19 mouse cellular contexts compared by ENCODE assay signal in the genomic region with DNA sequence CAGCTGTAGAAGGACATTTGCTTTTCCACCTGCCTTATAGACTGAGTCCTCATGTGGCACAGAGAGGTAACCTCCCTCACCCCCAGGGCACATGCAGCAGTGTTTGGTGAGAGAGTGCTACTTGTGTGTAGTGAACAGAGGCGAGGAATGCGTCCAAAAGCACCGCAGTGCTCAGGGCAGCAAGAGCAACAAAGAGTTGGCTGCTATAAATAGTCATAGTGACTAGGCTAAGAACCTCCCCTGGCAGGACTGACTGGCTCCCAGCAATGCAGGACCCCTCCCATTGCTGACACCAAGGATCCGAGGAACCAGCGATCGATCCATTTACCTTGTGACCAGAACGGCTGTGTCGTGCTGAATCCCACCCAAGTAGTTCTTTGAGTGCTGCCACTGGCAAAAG. TPM values are rescaled to one million over a fixed set of nuclear protein-coding genes. Genes with fewer than 3 reads are reported as not detected.
DNase-seq lines count a peak whose midpoint lies in the region; ATAC-seq and TF ChIP-seq lines count a peak whose summit lies in the region.
"Had no signal": no experiment of that assay in that cellular context is flagged by ENCODE, and none has a peak within 500 bp of the region (broad histone marks: within the 10 kb centered on the region; RNA-seq: fewer than 3 reads in every experiment).

No protein-coding gene starts in this region.

- TF ChIP-seq POLR2A in lung, adult 2 months (IDR thresholded peaks at IDR 0.05; ENCODE audit: borderline replicate concordance, extremely low read depth, low read depth, low read length) = no peak

- H3K36me3 ChIP-seq in heart, embryonic 16.5 days (ENCODE audit: control insufficient read depth, insufficient read depth) = peaks cover 22% of the 10 kb centered on the region; the same call in 1 of the 2 replicates
- H3K36me3 ChIP-seq in embryonic facial prominence, embryonic 10.5 days (replicated peaks) = peaks cover 22% of the 10 kb centered on the region; the same call in 1 of the 2 replicates
- H3K36me3 ChIP-seq: hindbrain, embryonic 12.5 days; neural tube, embryonic 12.5 days had no signal

- peak overlapping the region; percentile 28 for H3K4me3 ChIP-seq in heart, embryonic 16.5 days (ENCODE audit: low read length)
- no peak overlapping the region for H3K4me3 ChIP-seq in lung, adult 2 months (replicated peaks; ENCODE audit: extremely low read depth, low read depth, low read length)
- H3K4me3 ChIP-seq in embryonic facial prominence, embryonic 10.5 days = no peak overlapping the region
- H3K4me3 ChIP-seq: hindbrain, embryonic 12.5 days; neural tube, embryonic 12.5 days had no signal

- intact Hi-C loops in gastrocnemius, postnatal 36 days (cut with DNase I) = no loop called here

- H3K27me3 ChIP-seq in heart, embryonic 16.5 days (ENCODE audit: control insufficient read depth, insufficient read depth, low read length) = no peaks in the 10 kb centered on the region
- H3K27me3 ChIP-seq in embryonic facial prominence, embryonic 10.5 days (replicated peaks; ENCODE audit: low read depth, poor library complexity, severe bottlenecking) = no peaks in the 10 kb centered on the region
- H3K27me3 ChIP-seq: hindbrain, embryonic 12.5 days; neural tube, embryonic 12.5 days had no signal

- ATAC-seq in heart, embryonic 16.5 days (replicated peaks; ENCODE audit: extremely low read depth, insufficient read depth, low FRiP score) = peak; percentile 88
- ATAC-seq: intestine, postnatal 0 days; midbrain, embryonic 16.5 days had no signal

- 31% methylated on average over 8 of the region's 8 CpGs for WGBS in heart, embryonic 16.5 days
- 41% methylated on average over 8 of the region's 8 CpGs for WGBS in lung, adult 2 months
- 47% methylated on average over 8 of the region's 8 CpGs for WGBS in embryonic facial prominence, embryonic 10.5 days

- DNase-seq in gastrocnemius, postnatal 10 days = peak; percentile 5
- no peak for DNase-seq in gastrocnemius, postnatal 36 days
- peak; percentile 56 for DNase-seq in ZHBTc4 (ENCODE audit: low read depth, low spot score)
- DNase-seq in lung, adult 2 months = peak; percentile 21
- DNase-seq in embryonic facial prominence, embryonic 10.5 days (ENCODE audit: low spot score) = no peak
- DNase-seq in MN1 (ENCODE audit: low spot score) = no peak
- DNase-seq in urinary bladder, adult 18-20 months (ENCODE audit: low spot score in 2 of 2) = no peak
- DNase-seq: cerebellum, adult 2 months had no signal

- H3K9ac ChIP-seq in heart, embryonic 16.5 days (ENCODE audit: low read length) = no peak overlapping the region
- H3K9ac ChIP-seq: hindbrain, embryonic 12.5 days; neural tube, embryonic 12.5 days had no signal

- H3K4me2 ChIP-seq in heart, embryonic 16.5 days (ENCODE audit: low read depth, low read length) = peak overlapping the region; percentile 63
- H3K4me2 ChIP-seq: hindbrain, embryonic 12.5 days; neural tube, embryonic 12.5 days had no signal

- H3K4me1 ChIP-seq in heart, embryonic 16.5 days (ENCODE audit: control insufficient read depth, insufficient read depth, low read length) = peaks cover 27% of the 10 kb centered on the region
- peaks cover 3% of the 10 kb centered on the region for H3K4me1 ChIP-seq in lung, adult 2 months (ENCODE audit: control insufficient read depth, insufficient read depth, low read length)
- peaks cover 37% of the 10 kb centered on the region for H3K4me1 ChIP-seq in embryonic facial prominence, embryonic 10.5 days
- H3K4me1 ChIP-seq: neural tube, embryonic 12.5 days had no signal

- no peaks in the 10 kb centered on the region for H3K9me3 ChIP-seq in heart, embryonic 16.5 days (replicated peaks; ENCODE audit: control insufficient read depth, low read length)
- no peaks in the 10 kb centered on the region for H3K9me3 ChIP-seq in embryonic facial prominence, embryonic 10.5 days
- H3K9me3 ChIP-seq: hindbrain, embryonic 12.5 days; neural tube, embryonic 12.5 days had no signal

- H3K27ac ChIP-seq in heart, embryonic 16.5 days (ENCODE audit: low read length) = peak overlapping the region; percentile 90
- H3K27ac ChIP-seq in embryonic facial prominence, embryonic 10.5 days (replicated peaks) = no peak overlapping the region
- H3K27ac ChIP-seq: hindbrain, embryonic 12.5 days; neural tube, embryonic 12.5 days; stomach, postnatal 0 days had no signal

- TF ChIP-seq CTCF in lung, adult 2 months (IDR thresholded peaks at IDR 0.05; ENCODE audit: insufficient read depth, low read length) = no peak

RNA-seq across cellular contexts. Expression of gene Adamts9, which starts 33.9 kb away (rescaled TPM):
- 10 to 100 TPM; 17.8 to 27.5 TPM for total RNA-seq in gastrocnemius, postnatal 10 days (2021)
- 1 to 10 TPM; 6.2 to 7.6 TPM for total RNA-seq in gastrocnemius, postnatal 36 days (2021)
- 6.3 and 7.7 TPM in 2 replicates for polyA plus RNA-seq in heart, embryonic 16.5 days (2015; fragmentation: Nextera tagmentation; extraction: Ambion mirVana)
- 6.7 and 12.2 TPM in 2 replicates for polyA plus RNA-seq in lung, adult 2 months (2012; rRNA removed)
- polyA plus RNA-seq in embryonic facial prominence, embryonic 10.5 days (2016; fragmentation: Nextera tagmentation; extraction: Ambion mirVana) = 3.8 and 4.2 TPM in 2 replicates

RNA-seq across cellular contexts. Expression of gene Gm15737, which starts 40.2 kb away (rescaled TPM):
- total RNA-seq in gastrocnemius, postnatal 10 days (2021) = under 1 TPM; 0.68 to 0.92 TPM
- total RNA-seq in gastrocnemius, postnatal 36 days (2021) = under 1 TPM; 0.51 to 0.76 TPM
- 0.31 and 0.34 TPM in 2 replicates for polyA plus RNA-seq in heart, embryonic 16.5 days (2015; fragmentation: Nextera tagmentation; extraction: Ambion mirVana)
- polyA plus RNA-seq in lung, adult 2 months (2012; rRNA removed) = 0.02 TPM in 1 of 2 replicates, not detected in the other
- polyA plus RNA-seq in embryonic facial prominence, embryonic 10.5 days (2016; fragmentation: Nextera tagmentation; extraction: Ambion mirVana) = not detected in 2 replicates
- total RNA-seq: left cerebral cortex, adult 18-20 months; liver, adult 2 months had no signal
- polyA plus RNA-seq: brain, embryonic 14.5 days; cerebellum, adult 2 months; embryonic facial prominence, embryonic 11.5 days; hindbrain, embryonic 12.5 days; liver, adult 2 months; midbrain, embryonic 16.5 days; neural tube, embryonic 12.5 days; small intestine, adult 2 months had no signal

Comparison
In these comparisons a context has a peak if more than half of its experiments do, and no peak if none do; other contexts are left out.
1. DNase-seq: peak in gastrocnemius, postnatal 10 days (single experiment), ZHBTc4 (single experiment) and lung, adult 2 months (single experiment); none in gastrocnemius, postnatal 36 days (0 of 2), embryonic facial prominence, embryonic 10.5 days (single experiment), MN1 (single experiment) and urinary bladder, adult 18-20 months (0 of 2).